Mouse (Mus musculus): ENCODE results near the gene Arcn1. TPM values are rescaled to one million over a fixed set of nuclear protein-coding genes. Genes with fewer than 3 reads are reported as not detected.
A peak's percentile ranks its signal among the peaks of the same experiment; 100 is the strongest.

The Arcn1 gene
- polyA plus RNA-seq (2015; fragmentation: Nextera tagmentation; extraction: Ambion mirVana): 134 and 139 TPM in 2 replicates

GRCm38 (mm10) chr9:44767101-44768028 lies at the start of gene Arcn1, which contains the start of gene Ift46:
Arcn1 (minus strand) TSS chr9:44767845.
Ift46 (plus strand) TSS chr9:44767908.
- Histone ChIP-seq H3K9ac (replicated peaks) (peak within 1 kb of the TSS; percentile 85), H3K9me3 (no peaks in the 10 kb centered on the region), H3K27me3 (no peaks in the 10 kb centered on the region), H3K36me3 (no peaks in the 10 kb centered on the region), H3K4me1 (peaks cover 22% of the 10 kb centered on the region), H3K4me3 (peak within 1 kb of the TSS; percentile 97), H3K4me2 (replicated peaks) (peak within 1 kb of the TSS; percentile 58), H3K27ac (replicated peaks) (peak within 1 kb of the TSS; percentile 94)
- peak; percentile 92 for ATAC-seq (replicated peaks)
- under 1% methylated on average over 72 of the region's 82 CpGs for WGBS

- H3K4me2 ChIP-seq (replicated peaks): no peak overlapping the region
- H3K27ac ChIP-seq (replicated peaks): no peak overlapping the region
- no peak overlapping the region for H3K4me3 ChIP-seq
- 96% methylated on average over 8 of the region's 8 CpGs for WGBS
- ATAC-seq (replicated peaks): no peak
- no peaks in the 10 kb centered on the region for H3K9me3 ChIP-seq
- no peaks in the 10 kb centered on the region for H3K27me3 ChIP-seq
- peaks cover 98% of the 10 kb centered on the region for H3K36me3 ChIP-seq
- H3K4me1 ChIP-seq: no peaks in the 10 kb centered on the region
- H3K9ac ChIP-seq (replicated peaks): no peak overlapping the region
These were observed 46.5 kb upstream of the Arcn1 start for GRCm38 (mm10) chr9:44814179-44814578.

GRCm38 (mm10) chr9:44810316-44810715 lies 42.7 kb upstream of the Arcn1 start:
- Histone ChIP-seq H3K9ac (replicated peaks) (no peak overlapping the region), H3K27me3 (no peaks in the 10 kb centered on the region), H3K4me3 (no peak overlapping the region), H3K4me1 (no peaks in the 10 kb centered on the region), H3K36me3 (peaks cover 98% of the 10 kb centered on the region), H3K27ac (replicated peaks) (no peak overlapping the region), H3K9me3 (no peaks in the 10 kb centered on the region), H3K4me2 (replicated peaks) (no peak overlapping the region)
- WGBS: 93% methylated on average over 10 of the region's 10 CpGs
- no peak for ATAC-seq (replicated peaks)

GRCm38 (mm10) chr9:44807778-44808177 lies 40.1 kb upstream of the Arcn1 start:
- no peaks in the 10 kb centered on the region for H3K9me3 ChIP-seq
- no peak overlapping the region for H3K27ac ChIP-seq (replicated peaks)
- no peaks in the 10 kb centered on the region for H3K27me3 ChIP-seq
- H3K9ac ChIP-seq (replicated peaks): no peak overlapping the region
- no peak overlapping the region for H3K4me3 ChIP-seq
- 94% methylated on average over 10 of the region's 10 CpGs for WGBS
- ATAC-seq (replicated peaks): no peak
- peaks cover 82% of the 10 kb centered on the region for H3K36me3 ChIP-seq
- H3K4me2 ChIP-seq (replicated peaks): no peak overlapping the region
- H3K4me1 ChIP-seq: no peaks in the 10 kb centered on the region

- WGBS: 71% methylated on average over 5 of the region's 5 CpGs
- H3K27ac ChIP-seq (replicated peaks): no peak overlapping the region
- ATAC-seq (replicated peaks): no peak
- H3K36me3 ChIP-seq: peaks cover 76% of the 10 kb centered on the region
- H3K4me3 ChIP-seq: no peak overlapping the region
- H3K9me3 ChIP-seq: no peaks in the 10 kb centered on the region
- H3K4me1 ChIP-seq: no peaks in the 10 kb centered on the region
- no peaks in the 10 kb centered on the region for H3K27me3 ChIP-seq
- no peak overlapping the region for H3K9ac ChIP-seq (replicated peaks)
- no peak overlapping the region for H3K4me2 ChIP-seq (replicated peaks)
These were observed 39.5 kb upstream of the Arcn1 start for GRCm38 (mm10) chr9:44807141-44807540.

- Histone ChIP-seq H3K36me3 (peaks cover 60% of the 10 kb centered on the region), H3K9ac (replicated peaks) (no peak overlapping the region), H3K27ac (replicated peaks) (no peak overlapping the region), H3K4me2 (replicated peaks) (no peak overlapping the region), H3K9me3 (no peaks in the 10 kb centered on the region), H3K27me3 (no peaks in the 10 kb centered on the region), H3K4me1 (no peaks in the 10 kb centered on the region), H3K4me3 (no peak overlapping the region)
- WGBS: 89% methylated on average over 5 of the region's 5 CpGs
- ATAC-seq (replicated peaks): no peak
These were observed 37.9 kb upstream of the Arcn1 start for GRCm38 (mm10) chr9:44805536-44805935.

- ATAC-seq (replicated peaks): no peak
- Histone ChIP-seq H3K9ac (replicated peaks) (no peak overlapping the region), H3K27ac (replicated peaks) (no peak overlapping the region), H3K4me1 (peaks cover 6% of the 10 kb centered on the region), H3K4me3 (no peak overlapping the region), H3K9me3 (no peaks in the 10 kb centered on the region), H3K4me2 (replicated peaks) (no peak overlapping the region), H3K27me3 (no peaks in the 10 kb centered on the region), H3K36me3 (peaks cover 51% of the 10 kb centered on the region)
- 89% methylated on average over 10 of the region's 10 CpGs for WGBS
These were observed 37.0 kb upstream of the Arcn1 start for GRCm38 (mm10) chr9:44804678-44805077.

- 74% methylated on average over 4 of the region's 4 CpGs for WGBS
- Histone ChIP-seq H3K27me3 (no peaks in the 10 kb centered on the region), H3K27ac (replicated peaks) (no peak within 1 kb of the TSS), H3K36me3 (peaks cover 34% of the 10 kb centered on the region), H3K4me3 (no peak within 1 kb of the TSS), H3K4me1 (peaks cover 20% of the 10 kb centered on the region), H3K9ac (replicated peaks) (no peak within 1 kb of the TSS), H3K4me2 (replicated peaks) (no peak within 1 kb of the TSS), H3K9me3 (no peaks in the 10 kb centered on the region)
- ATAC-seq (replicated peaks): no peak
These were observed 35.3 kb upstream of the Arcn1 start, which contains the start of gene Ttc36 for GRCm38 (mm10) chr9:44802808-44803450. Ttc36 (minus strand) TSS chr9:44803072.

- 82% methylated on average over 6 of the region's 6 CpGs for WGBS
- Histone ChIP-seq H3K4me1 (peaks cover 20% of the 10 kb centered on the region), H3K4me2 (replicated peaks) (no peak overlapping the region), H3K9me3 (no peaks in the 10 kb centered on the region), H3K27me3 (no peaks in the 10 kb centered on the region), H3K4me3 (no peak overlapping the region), H3K27ac (replicated peaks) (no peak overlapping the region), H3K36me3 (peaks cover 21% of the 10 kb centered on the region), H3K9ac (replicated peaks) (no peak overlapping the region)
- no peak for ATAC-seq (replicated peaks)
These were observed 34.0 kb upstream of the Arcn1 start for GRCm38 (mm10) chr9:44801669-44802068.

- 38% methylated on average over 9 of the region's 9 CpGs for WGBS
- H3K27me3 ChIP-seq: no peaks in the 10 kb centered on the region
- no peak for ATAC-seq (replicated peaks)
- H3K9me3 ChIP-seq: no peaks in the 10 kb centered on the region
- no peak overlapping the region for H3K27ac ChIP-seq (replicated peaks)
- H3K9ac ChIP-seq (replicated peaks): peak overlapping the region; percentile 60
- H3K4me3 ChIP-seq: peak overlapping the region; percentile 84
- H3K4me2 ChIP-seq (replicated peaks): peak overlapping the region; percentile 99
- peaks cover 20% of the 10 kb centered on the region for H3K4me1 ChIP-seq
- H3K36me3 ChIP-seq: peaks cover 7% of the 10 kb centered on the region
These were observed 32.3 kb upstream of the Arcn1 start for GRCm38 (mm10) chr9:44799958-44800324.

- H3K9me3 ChIP-seq: no peaks in the 10 kb centered on the region
- peak within 1 kb of the TSS; percentile 47 for H3K27ac ChIP-seq (replicated peaks)
- H3K4me2 ChIP-seq (replicated peaks): peak within 1 kb of the TSS; percentile 99
- 0 out of 2 replicates have a peak, but pooled peaks cover 3% of the 10 kb centered on the region for H3K36me3 ChIP-seq
- peak within 1 kb of the TSS; percentile 84 for H3K4me3 ChIP-seq
- ATAC-seq (replicated peaks): peak; percentile 97
- under 1% methylated on average over 75 of the region's 75 CpGs for WGBS
- peaks cover 20% of the 10 kb centered on the region for H3K4me1 ChIP-seq
- peak within 1 kb of the TSS; percentile 60 for H3K9ac ChIP-seq (replicated peaks)
- H3K27me3 ChIP-seq: no peaks in the 10 kb centered on the region
These were observed 31.7 kb upstream of the Arcn1 start, which contains the start of gene Tmem25 for GRCm38 (mm10) chr9:44799102-44799957. Tmem25 (minus strand) TSS chr9:44799307.
